Mouse (Mus musculus): Measurements from ENCODE around the gene Polr2m.
A peak's percentile ranks its signal among the peaks of the same experiment; 100 is the strongest.
"Not testable (repeated sequence)": the region's sequence is repeated elsewhere in the genome, so short reads cannot be mapped to it uniquely, and the experiment has no call there.

Polr2m gene

DNA sequence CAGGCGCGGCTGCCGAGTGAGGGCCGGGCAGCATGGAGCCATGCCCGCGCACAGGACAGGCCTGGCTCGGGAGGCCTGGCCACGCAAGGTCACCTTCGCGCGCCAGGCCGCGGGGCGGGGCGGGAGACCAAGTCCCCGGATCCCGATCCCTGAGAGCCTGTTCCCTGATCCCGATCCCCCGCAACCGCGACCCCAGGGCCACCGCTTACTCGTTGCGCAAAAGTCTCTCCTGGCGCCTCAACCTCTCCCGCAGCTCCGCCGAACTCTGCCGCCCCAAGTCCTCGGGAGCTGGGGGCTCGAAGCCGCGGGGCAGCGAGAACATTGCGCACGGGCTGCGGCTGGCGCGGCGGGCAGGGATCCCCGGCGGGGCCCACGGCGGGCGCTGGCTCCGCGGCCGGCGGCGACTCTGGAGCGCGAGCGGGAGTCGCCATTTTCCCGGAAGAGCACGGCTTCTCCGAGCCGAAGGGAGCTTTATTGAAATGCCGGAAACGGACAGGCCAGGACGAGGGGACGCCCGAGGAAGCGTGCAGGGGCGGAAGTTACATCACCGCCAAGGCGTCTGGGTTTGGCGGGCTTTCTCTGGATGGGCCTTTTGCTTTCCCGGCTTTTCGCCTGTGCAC, at the start of gene Polr2m:
Gene Polr2m (minus strand): TSS at position 461 of the 620 bp plus-strand sequence.
- DNase-seq (ENCODE audit: low read depth, low spot score): peak; percentile 88

DNA sequence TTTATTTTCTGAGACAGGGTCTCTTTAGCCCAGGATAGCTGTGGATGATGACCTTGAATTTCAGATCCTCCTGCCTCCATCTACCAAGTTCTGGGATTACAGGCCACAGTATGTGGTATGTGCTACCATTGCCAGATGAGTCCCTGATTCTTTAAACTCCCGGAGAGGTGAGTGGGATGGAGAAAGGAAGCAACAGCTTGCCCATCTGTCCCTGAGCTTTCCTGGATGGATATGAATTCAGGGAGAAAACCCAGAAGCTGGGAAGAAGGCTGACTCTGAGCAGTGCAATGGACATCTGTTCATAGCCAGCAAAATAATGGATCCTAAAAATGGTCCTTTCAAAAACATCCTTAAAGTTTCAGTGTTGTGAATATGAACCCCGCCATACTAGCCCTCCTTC, 49.3 kb upstream of the Polr2m start:
- DNase-seq (ENCODE audit: low read depth, low spot score): no peak

DNA sequence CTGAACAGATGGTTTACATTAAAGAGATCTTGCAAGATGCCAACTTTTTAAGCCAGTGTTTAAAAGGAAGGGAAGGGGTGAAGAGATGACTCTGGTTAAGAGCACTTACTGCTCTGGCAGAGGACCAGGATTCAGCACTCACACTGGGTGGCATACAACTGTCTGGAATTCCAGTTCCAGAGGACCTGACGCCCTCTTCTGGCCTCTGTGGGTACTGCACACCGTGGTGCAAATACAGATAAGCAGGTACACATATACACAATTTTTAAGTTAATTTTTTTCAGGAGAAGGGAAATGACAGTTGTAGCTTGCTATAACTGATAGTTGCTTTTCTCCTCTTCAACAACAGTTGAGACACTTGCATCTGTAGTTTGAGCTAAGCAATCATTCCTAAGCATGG, 44.2 kb upstream of the Polr2m start:
- no peak for DNase-seq (ENCODE audit: low read depth, low spot score)

DNA sequence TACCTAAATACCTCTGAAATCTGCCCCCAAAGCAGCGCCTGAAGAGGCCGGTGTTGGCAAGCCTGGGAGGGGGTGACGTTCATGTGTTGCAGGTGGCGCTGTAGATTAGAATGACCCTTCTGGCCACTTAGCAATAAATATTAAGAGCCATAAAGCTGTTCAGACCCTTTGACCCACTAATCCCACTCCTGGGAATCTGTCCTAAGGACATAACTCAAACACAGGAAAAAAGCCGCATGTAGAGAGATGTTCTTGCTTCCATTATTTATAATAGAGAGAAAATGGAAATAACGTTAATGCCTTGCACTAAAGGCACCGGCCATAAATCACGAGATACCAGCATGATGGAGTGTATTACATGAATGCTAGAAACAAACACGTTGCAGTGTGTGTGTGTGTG, 41.7 kb upstream of the Polr2m start:
- DNase-seq (ENCODE audit: low read depth, low spot score): peak; percentile 69

DNA sequence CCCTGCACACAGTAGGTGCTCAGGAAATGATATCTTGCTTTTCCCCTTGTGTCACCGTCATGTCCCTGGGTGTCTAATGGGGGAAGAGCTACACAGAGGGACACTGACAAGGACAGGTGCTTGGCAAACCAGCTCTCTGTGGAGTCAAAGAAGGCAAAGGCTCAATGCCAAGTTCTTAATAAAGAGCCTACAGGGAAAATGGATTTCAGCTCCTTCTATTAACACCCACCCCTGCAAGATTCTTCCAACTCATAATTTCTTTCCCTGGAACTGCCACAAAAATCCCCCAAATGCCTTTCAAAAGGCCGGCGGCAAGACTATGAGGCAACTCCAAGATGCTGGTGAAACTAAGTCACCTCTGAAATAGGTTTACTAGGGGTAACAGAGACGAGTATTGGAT, 38.2 kb upstream of the Polr2m start:
- no peak for DNase-seq (ENCODE audit: low read depth, low spot score)

DNA sequence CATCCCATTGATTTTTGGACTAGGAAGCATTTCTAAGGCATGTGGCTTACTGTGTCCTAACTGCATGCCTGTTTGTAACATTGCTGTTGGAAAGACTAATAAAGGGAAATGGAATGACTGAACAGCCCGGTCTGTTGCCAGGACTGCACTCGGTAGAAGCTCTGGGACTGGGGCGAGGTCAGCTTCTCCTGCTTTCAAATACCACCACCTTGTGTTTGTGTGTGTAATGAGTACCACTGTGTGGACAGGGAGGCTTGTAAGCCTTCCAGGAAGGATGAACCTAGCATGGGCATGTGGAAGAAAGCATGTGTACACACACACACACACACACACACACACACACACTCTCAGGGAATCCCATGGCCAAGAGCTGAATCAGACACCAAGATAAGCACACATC, 34.1 kb upstream of the Polr2m start:
- DNase-seq (ENCODE audit: low read depth, low spot score): no peak

DNA sequence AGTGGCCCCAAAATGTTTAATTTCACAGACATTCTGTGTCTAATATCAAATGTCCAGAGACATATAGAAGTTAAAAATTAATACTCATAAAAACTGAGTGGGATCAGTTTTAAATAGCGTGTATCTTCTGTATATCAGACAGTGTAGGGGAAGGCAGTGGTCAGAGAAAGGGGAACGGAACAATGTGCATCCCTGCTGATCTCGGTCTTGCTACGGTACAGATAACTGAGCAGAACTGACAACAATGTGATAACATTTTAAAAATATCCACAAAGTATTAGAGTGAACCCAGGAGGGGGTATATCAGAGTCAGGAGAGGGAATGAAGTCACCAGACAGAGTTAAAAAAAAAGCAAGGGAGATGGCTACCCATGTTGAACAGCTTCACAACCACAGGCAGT, 31.8 kb upstream of the Polr2m start:
- DNase-seq (ENCODE audit: low read depth, low spot score): no peak

DNA sequence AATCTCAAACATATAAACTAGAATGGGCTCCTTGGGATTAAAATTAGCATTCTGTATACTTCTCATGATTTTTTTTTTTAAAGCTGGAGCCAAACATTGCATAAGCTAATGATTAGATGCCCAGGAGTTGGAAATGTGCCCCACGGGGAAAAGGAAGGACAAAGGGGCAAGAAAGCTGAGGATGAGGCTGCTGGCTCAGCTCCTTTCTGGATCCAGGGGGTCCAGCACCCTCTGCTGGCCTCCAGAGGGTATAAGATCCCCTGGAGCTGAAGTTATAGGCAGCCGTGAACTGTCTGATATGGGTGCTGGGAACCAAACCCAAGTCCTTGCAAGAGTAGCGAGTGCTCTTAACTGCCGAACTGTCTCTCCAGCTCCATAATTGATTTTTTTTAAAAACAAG, 30.1 kb upstream of the Polr2m start:
- no peak for DNase-seq (ENCODE audit: low read depth, low spot score)

DNA sequence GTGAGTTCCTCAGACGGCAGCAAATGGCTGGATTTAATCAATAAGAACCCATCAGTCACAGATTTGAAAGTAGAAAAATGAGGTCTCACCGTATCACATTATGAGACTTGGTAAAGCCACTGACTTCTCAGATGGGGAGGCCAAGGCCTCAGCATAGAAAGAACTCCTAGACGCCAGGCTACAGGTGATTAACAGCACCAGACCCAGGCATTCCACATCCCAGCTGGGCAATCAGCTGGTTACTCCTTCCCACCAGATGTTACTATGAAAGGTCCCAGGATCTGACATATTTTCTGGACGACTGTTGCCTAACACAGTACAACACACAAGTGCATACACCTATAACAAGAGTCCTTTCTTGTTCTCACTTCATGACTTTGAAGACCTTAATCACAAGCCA, 27.8 kb upstream of the Polr2m start:
- DNase-seq (ENCODE audit: low read depth, low spot score): no peak

DNA sequence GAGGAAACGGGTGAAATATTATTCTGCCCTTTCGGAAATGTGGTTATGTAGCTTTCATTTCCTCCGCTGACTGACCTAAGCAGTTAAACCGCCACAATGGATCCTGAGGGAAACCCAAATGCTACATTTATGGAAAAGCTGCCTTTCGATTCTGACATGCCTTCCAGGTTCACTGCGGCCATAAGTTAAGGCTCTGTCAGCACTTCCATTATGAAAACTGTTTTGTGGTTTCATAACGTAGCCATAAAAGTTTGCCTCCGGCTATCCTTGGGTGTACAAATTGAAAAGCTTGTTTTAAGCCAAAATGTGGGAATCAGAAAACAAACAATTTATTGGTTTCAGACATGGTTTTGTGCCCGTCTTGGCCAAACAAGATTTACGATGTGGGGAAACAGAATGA, 27.2 kb upstream of the Polr2m start:
- no peak for DNase-seq (ENCODE audit: low read depth, low spot score)

DNA sequence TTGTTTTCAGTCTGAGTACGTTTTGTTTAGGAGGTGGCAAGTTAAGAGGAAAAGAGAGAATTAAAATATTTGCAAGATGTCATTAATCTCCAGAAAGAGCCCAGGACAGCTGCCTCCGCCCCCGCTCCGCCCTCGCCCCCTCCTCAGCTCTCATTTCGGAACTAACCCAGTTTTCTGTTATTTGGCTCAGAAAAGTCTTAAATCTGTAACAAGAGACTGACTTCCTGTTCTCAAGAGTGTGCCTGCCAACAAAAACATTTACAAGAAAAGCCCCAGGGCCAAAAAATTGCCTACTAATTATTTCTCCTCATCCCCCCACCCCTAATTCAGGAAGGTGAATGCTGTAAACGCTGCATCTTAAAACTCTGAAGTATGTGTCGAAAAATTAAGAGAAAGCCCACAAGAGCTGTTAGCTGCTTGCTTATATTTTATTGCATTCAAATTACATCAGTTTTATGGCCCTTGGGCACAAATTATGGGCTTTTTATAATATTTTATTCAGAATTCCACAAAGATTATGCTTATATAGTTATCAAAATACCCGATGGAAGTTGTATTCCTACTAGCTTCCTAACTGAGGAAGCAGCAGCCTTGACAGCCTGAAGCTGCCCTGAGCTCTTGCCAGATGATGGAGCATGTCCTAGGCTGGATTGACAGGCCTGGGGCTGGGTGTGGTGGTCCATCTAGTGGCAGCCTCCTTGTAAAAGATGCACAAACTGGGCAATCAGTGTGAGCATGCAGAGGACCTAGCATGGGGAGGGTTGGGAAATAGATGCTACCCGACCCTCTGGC, 12.9 kb upstream of the Polr2m start:
- DNase-seq (ENCODE audit: low read depth, low spot score): no peak

DNA sequence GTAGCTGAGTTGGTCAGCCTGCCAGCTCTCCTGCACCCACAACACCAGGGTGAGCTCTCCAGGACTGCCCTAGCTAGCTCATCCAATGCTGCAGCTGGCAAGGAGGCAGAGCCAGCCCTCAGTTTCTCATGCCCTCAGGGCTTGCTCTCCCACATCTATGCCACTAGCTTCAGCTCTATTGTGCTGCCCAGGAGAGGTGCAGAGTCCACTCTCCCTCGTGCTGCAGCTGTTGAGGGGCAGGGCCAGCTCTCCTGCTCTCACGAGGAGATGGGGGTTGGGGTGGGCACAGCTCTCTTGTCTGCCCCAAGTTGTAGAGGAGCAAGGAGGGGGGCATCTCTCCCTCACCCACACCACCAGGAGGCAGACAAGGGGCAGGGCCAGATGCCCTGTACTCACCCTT, 10.9 kb upstream of the Polr2m start:
- DNase-seq (ENCODE audit: low read depth, low spot score): no peak

DNA sequence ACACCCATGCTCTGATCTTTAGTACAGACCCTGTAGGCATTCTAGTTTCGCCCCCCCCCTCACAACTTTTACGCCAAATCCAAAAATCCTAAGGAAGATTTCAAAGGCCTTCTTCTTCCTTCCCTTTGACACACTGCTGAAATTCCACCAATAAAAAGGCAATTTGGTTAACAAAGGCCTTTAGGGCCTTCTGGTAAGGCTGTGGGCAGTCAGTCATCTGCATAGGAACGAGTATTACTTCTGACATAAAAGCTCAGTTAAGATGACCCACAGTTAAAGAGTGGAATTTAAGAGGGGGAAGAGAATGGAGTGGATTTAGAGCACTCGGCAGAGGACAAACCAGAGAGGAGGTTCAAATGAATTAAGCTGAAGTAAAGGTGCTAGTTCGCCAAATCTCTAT, 8.0 kb upstream of the Polr2m start:
- no peak for DNase-seq (ENCODE audit: low read depth, low spot score)

DNA sequence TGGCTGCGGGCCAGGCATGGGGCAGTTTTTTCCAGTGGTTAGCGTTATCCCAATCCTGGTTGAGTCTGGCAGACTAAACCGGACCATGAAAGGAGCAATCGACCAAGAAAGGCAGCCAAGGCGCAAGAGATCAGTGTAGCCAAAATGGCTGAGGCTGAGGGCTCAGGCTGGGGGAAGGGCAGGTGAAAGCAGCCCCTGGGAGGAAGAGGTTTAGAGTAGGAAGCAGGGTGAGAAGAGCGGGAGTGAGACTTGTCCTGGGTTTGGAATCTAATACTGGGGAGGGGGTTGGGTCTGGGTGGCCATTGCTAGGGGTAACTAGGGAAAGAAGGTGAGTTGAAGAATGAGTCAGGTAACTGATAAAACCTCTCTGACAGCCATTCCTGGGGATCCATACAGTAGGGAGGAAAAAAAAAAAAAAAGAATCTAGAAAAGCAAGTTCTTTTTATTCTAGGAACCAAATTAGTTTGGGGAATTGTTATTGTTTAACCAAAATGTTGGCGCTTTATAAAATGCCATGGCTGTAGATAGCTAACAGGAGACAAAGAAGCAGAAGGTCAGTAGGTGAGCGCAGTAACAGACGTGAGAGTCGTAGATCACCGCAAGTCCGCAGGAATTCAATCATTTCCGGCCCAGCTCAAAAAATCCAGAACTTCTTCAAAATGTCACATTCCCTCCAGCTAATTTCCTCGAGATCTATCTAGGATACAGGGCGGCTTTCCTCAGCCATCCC, 6.7 kb upstream of the Polr2m start:
- DNase-seq (ENCODE audit: low read depth, low spot score): no peak

DNA sequence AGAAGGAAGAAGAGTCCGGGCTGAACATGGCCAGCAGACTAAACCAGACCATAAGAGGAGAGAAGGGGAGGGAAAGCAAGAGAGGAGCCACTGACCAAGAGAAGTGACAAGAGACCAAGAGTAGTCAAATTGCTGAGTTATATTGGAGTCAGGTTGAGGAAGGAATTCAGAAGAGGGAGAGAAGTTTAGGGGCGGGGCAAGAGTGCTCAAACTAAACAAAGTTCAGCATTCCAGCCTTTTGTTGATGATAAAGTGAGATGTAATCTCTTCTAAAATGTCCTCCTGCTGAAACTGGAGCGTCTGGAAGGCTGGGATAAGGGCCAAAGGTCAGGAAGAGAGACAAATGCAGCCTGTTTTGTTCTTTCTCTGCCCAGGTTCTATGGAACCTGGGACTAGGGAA, 4.3 kb upstream of the Polr2m start:
- DNase-seq (ENCODE audit: low read depth, low spot score): no peak

DNA sequence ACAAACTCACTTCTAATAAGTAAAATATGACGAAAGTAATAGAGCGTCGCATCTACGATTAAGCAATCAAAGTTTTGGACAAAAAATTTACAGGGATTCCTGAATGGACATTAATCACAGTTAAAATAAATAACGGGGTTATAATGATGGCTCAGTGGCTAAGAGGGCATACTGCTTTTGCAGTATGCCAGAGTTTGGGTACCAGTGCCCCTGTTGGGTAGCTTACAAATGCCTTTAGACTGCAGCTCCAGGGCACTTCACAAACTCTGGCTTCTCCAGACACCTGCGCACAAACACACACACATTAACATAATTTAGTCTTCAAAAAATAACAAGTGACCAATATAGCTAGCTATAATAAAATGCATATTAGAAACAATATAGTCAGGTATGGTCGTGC, 392 bp upstream of the Polr2m start:
- no peak for DNase-seq (ENCODE audit: low read depth, low spot score)

DNA sequence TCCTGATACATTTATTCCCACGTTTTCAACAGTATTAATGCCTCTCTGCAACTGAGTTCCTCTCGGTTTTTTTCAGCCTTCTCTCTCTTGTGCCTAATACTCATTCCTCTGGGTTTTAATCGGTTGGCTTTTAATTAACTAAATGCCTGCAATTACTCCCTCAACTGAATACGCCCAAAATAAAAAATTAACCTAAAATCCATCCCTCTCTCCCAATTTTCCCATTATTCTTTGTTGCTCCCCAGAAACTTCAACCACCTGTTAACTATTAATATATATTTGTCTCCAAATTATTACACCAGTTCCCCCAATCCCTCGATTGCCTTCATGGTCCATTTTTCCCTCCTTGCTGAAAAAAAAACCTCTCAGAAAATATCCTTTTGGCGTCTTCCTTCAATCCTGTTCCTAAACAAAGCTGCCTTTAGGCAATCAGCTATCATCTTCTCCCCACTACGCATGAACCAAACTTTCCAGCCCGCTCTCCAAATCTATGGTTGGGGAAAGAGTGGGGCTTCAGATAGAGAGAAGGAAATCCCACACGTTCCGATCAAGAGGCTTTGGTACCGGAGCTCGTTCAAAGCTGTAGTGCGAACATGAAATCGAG, 762 bp downstream of the Polr2m start:
- no peak for DNase-seq (ENCODE audit: low read depth, low spot score)

DNA sequence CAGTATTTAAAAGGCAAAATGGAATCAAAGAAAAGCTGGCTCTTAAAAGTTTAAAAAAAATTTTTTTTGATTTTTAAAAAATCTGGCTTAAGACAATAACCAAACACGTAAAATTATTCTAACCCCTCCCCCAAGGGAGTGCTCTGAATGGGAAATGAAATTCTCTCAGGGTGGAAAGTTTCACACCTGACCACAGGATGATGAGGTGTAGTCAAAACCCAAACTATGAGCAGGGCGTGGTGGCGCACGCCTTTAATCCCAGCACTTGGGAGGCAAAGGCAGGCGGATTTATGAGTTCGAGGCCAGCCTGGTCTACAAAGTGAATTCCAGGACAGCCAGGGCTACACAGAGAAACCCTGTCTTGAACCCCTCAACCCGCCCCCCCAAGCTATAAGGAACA, 1.9 kb downstream of the Polr2m start:
- not testable (repeated sequence) for DNase-seq (ENCODE audit: low read depth, low spot score)

DNA sequence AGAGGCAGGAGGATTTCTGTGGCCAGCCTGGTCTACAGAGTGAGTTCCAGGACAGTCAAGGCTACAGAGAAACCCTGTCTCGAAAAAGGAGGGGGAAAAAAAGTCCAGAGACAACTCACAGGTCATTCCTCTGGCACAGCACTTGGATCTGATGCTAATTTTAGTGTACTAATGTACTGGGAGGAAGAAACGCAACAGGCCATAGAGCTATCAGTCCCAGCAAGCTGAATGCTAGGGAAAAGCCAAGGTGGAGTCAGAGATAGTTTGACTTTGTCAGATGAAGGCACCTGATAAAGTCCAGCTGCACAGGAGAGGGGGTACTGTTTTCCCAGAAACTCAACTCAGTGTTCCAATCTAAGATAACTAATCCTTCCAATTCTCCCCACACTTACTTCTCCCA, 5.4 kb downstream of the Polr2m start:
- DNase-seq (ENCODE audit: low read depth, low spot score): no peak

DNA sequence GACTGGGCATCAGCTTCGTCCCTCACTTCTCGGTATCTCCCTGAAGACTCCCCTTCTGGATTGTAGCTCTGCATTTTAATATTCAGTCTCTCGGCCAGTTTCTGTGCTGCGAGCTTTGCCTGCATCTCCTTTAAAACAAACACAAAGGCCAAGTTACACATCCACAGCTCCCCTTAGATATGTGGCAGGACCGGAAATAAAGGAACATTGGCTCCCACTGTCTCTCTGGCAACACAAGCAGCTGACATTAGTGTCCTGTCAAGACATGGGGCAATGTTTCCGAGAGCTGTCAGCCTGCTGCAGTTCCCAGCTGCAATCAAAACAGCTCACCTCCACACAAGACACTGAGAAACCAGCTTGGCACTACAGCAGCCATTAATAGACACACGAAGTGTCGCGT, 6.3 kb downstream of the Polr2m start:
- DNase-seq (ENCODE audit: low read depth, low spot score): no peak

DNA sequence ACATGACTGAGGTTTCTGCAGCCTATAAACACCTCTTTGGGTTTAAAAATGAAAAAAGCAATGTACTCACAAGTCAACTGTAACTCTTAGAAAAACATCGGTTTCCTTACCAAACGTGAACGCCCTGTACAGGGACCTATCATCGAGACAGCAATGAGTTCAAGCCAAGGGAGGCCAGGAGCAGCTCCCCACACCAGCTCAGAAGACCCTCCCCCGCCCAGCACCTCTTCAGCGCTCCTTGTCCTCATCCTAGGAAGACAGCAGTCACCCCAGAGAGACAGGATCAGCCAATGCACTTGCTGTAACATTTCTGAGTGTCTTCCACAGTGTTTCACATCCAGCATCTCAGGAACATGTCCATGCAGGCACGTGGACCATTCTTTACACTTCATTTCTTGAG, 7.1 kb downstream of the Polr2m start:
- no peak for DNase-seq (ENCODE audit: low read depth, low spot score)

DNA sequence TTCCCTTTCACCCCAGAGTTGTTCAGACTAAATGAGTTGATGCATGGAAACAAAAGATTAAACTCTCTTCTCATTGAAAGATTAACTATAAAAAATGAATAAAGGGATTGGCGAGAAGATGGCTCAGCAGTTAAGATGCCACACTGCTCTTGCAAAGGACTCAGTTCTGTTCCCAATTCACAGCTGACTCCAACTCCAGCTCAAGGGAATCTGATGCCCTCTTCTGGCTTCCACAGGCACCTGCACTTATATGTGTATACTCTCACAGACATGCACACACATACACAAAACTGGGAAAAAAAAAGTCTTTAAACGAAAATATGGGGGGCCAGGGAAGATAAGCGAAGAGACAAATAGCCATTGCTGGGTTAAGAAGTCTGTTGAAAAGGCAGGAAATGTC, 9.1 kb downstream of the Polr2m start:
- no peak for DNase-seq (ENCODE audit: low read depth, low spot score)

DNA sequence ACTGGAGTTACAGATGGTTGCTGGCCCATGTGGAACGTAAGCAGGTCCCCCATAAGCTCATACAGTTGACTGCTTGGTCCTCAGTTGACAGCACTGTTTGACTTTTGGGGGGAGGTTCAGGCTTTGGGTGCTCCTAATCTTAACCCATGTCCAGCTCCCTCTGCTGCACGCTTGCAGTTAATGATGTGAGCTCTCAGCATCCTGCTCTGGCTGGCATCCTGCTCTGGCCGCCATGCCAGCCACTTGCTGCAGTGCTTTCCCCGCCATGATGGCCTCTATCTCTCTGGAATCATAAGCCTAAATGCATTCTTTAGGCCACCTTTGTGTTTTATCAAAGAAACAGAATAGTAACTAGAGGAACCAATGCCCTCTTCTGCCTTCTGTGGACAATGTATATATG, 10.2 kb downstream of the Polr2m start:
- no peak for DNase-seq (ENCODE audit: low read depth, low spot score)

All from embryo, embryonic 11.5 days (tissue).